Mouse (Mus musculus): Measurements from ENCODE around the gene Krt73.

Krt73 gene

DNA sequence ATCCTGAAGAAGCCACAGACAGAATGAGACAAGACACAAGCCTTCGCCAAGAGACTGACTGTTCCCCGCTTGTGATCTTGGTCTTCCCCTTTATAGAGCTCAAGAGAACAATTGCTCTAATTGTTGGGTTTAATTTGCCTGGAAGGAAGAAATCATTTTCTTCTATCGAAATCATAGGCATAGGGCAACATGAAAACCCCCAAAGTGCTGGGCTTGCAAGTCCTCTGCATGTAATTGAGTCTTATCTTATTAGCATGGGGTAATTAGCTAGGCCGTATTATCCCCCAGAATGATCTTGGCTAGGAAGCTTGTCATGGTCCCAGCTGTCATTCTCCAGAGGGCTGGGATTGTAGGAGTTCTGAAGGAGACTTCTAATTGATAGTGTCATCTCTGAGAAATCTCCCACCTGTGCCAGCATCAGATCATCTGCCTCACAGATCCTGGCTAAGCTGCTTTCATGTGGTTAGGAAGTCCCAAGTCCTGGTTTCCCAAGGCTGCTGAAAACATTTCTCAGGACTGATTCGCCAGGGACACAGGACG is at the start of gene Krt73:
Gene Krt73, minus strand, starts transcription at position 51 of the 540 bp plus-strand sequence.
- no peak for DNase-seq

DNA sequence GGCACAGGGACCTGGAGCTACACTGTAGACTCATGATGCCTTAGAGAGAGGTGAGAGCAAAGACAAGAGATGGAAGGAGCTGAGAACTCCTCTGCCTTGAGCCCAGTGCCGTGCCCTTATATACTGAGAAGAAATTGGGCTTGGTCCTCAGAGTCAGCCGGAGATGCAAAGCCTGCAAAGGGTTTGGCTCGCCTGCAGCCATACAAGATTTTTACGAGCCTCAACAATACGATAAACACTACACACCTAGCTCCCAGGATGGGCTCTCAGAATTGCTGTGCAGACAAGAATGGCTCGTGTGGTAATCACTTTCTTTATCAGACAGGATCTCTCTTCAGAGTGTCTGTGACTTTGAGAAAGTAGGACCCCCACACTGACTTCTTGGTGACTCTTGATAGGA is 48.5 kb upstream of the Krt73 start, which contains the start of gene Krt1:
Gene Krt1, minus strand, starts transcription at position 101 of the 400 bp plus-strand sequence.
- DNase-seq, result no peak

DNA sequence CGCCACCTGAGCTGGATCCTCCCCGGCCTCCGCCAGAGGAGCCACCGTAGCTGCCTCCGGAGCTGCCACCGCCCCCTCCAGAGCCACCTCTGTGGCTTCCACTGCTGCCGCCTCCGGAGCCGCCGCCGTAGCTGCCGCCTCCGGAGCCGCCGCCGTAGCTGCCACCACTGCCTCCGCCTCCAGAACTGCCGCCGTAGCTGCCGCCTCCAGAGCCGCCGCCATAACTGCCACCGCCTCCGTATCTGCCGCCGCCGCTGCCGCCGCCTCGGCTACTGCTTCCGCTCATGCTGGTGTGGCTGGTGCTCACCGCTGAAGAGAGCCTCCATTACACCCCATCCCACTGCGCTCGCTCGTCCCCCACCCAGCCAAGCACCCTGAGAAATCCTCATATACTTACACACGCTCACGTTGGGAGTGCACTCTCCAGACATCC is 43.8 kb upstream of the Krt73 start:
- DNase-seq, result peak; percentile 60

DNA sequence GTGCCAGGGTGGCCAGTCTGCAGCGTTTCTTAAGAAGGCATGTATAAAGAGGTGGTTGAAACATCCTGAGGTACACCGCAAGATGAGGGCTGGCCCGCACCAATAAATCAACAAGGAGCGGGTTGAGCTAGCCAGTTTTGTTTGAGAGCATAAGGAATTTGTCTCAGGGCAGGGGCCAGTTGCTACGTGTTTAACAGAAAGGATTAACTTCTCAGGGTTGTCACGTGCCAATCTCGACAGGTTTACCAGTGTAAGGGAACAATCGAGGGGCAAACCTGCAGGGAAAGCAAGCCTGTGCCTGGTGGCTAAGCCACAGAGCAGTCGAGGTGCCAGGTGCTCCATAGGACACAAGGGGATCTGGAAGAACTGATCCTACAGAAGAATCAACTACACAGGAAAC is 41.0 kb upstream of the Krt73 start:
- no peak for DNase-seq

DNA sequence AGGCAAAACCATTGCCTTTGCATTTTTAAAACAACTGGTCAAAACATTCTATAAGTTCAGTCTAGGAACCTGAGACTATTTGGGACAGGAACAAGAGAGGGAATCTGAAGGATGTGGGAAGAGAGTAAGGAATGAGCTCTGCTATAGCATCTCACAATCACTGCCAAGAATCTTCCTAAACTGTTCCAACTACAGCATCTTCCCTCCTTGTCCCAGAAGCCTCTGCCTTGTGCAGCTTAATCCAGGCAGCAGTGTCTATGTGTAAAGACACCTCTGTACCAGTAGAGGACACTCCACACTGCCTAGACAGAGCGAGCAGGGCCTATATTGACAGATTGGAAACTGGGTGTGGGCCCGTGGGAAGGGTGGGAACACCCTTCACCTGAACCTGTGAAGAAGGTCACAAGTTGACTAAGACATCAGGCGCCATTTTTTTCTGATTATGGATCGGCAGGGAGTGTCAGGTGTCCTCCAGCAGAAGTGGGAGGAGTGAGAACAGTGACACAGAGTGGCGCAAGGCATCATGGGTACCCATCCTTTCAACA is 32.7 kb upstream of the Krt73 start:
- DNase-seq, result no peak

DNA sequence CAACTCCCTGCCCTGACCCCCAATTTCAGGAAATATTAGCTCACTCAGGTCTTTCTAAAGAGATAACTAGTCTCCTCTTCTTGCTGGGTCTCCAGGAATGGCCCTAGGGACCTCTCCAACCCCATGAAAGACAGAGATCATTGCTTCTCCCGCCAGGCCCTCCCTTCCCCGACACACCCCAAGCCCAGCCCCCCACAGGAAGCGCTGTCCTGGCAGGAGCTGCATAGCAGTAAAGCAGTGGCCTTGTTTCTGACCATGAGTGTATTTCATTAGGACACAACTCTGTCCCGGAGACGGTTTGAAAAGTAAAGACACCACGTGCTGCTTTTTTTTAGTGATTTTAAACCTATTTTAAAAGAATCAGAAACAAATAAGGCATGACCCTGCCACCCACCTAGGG is 31.0 kb upstream of the Krt73 start:
- DNase-seq, result no peak

DNA sequence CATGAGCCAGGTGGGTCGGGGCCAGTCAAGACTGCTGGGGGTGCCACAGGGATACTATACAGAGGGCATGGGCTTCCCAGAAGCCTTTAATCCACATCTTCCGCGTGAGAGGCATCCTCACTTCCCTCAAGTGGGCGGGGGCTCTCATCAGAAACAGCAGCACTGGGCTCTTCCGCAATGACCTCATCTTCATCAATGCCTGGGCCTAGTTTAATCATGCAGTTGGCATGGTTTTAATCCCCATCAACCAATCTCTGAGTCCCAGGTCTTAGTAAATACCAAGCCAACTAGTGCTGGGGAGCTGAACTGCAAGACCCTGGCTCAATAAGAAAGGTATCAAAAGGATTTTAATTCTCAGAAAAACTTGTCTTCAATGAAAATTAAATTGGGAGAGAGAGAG is 27.3 kb upstream of the Krt73 start:
- DNase-seq, result no peak

DNA sequence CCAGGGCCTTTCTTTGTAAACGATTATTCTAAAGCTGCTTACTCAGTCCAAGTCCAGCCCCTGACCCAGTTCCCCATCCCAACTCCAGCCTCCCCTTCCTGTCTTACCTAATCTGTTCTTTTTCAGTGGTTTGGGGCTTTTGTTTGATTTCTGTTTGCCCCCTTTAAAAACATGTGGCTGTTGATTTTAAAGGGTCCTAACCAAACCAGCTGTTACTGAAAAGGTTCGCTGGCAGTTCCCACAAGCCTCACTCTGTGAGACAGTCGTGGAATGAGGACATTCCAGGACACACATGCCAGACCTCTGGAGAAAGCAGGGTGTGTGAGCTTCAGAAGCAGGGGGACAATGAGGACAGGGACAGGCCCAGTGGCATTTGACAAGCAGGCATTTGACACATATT is 19.6 kb upstream of the Krt73 start:
- DNase-seq, result no peak

DNA sequence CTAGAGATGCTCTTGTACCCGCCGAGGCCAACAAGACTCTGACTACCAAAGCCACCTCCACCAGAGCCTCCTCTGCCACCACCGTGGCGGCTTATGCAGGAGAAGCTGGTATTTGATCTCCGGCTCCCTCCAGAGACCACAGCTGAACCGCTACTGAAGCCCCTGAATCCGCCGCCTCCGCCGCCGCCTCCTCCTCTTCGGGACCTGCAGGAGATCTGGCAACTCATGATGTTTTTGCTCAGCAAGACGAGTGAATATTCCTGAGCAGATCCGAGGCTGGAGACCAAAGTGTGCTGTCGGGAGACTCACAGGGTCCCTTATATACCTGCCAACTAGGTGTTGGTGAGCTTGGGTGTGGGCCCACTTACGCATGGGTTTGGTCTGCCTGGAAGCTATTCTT is 15.7 kb upstream of the Krt73 start, which contains the start of gene Krt2:
Gene Krt2, minus strand, starts transcription at position 295 of the 400 bp plus-strand sequence.
- no peak for DNase-seq

DNA sequence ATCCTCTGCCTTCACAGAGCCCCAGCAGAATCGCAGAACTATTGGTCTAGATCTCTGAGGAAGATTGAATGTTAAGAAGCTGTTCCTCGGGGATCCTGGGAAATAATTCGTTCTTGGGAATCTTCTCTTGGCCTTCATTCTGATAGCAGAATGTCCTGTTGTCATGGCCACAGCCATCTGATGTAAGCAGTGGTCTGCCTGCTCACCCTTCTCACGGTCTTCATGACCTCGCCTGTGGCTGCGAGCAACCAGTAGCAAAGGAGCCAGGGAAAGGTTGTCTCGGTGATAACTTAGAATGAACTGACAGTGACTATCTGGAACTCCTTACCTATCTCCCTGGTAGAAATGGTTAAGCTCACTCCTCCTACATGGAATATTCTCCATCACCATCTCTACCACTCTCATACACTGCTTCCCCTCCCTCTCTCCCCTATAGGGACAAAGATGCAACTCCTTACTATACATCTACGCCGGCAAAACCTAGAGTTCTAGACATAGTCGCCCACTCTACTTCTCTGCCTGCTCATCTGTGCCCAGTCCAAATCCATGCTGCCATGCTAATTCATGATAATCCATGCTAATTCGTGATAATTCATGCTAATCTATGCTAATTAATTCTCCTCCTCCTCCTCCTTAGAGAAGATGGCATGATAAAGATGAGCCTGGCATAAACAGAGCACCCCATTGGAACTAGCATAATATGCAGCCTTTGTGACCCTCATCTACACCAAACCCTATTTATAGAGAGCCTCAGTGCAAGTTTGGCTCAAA is 1.1 kb upstream of the Krt73 start:
- DNase-seq, result no peak

DNA sequence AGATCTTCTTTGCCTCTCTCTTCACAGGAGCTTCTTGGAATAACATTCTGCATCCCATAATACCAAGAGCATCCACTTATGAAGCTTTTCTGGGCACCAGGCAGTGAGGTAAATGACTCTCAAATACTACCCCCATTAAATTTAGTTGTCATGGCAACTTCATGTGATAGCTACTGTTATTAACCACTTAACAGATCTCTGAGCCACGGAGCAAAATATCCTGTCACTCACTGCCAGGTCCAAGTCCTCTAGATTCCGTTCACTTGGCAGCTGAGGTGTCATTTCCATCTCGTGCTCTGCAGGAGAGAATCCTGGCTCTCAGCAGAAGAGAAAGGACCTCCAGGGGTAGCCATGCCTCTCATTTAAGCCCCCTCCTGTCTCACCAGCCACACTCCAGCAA is 11.3 kb downstream of the Krt73 start:
- DNase-seq, result no peak

DNA sequence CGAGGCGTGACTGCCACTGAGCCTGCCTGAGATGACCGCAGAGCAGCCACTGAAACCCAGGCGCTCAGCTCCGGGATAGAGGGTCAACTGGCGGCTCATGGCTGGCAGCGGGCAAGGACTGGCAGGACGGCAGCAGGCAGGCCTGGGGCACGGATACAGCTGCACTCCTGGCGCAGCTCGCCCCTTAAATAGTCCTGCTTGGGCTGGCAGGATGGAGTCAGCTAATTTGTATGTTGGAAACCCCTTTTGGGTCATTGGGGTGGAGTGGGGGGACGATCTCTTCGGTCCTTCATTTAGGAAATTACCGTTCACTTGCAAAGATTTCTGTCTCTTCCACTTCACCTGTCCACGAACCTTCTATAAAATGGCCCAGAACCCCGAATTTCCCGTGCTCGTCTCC is 15.8 kb downstream of the Krt73 start, which contains the start of gene Krt72:
Gene Krt72, minus strand, starts transcription at position 101 of the 400 bp plus-strand sequence.
- no peak for DNase-seq

DNA sequence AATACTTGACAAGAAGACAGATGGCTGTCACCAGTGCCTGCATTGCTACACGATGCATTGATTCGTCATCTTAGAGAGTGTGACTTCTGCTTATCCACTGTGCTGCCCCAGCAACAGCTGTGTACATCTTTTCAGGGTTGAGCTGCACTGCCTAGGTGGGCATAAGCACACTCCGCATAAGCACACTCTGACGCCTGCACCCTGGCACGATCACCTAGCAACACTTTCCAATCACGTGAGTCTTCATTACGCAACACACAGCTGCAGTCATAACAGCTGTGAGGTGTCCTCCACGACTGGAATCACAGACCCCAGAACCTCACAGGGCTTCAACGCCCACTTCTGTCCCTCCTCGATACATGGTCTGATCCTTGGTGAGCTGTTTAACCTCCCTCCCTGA is 28.7 kb downstream of the Krt73 start:
- DNase-seq, result no peak

DNA sequence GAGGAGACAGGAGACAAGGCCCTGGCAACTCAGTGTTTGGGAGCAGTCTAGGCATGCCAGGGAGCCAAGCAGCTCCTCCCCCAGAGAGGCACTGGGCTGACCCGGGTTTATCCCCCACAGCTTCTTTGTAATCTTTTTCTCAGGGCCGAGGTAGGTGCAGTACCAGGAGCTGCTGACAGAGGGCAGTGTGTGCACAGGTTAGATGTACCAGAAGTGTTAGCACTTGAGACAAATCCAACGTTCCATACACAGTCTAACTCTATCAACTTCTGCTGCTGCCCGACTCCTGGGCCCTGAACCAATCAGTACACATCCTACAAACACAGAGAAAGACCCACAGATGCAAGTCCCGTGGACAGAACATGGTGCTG is 29.4 kb downstream of the Krt73 start:
- DNase-seq, result peak; percentile 92

DNA sequence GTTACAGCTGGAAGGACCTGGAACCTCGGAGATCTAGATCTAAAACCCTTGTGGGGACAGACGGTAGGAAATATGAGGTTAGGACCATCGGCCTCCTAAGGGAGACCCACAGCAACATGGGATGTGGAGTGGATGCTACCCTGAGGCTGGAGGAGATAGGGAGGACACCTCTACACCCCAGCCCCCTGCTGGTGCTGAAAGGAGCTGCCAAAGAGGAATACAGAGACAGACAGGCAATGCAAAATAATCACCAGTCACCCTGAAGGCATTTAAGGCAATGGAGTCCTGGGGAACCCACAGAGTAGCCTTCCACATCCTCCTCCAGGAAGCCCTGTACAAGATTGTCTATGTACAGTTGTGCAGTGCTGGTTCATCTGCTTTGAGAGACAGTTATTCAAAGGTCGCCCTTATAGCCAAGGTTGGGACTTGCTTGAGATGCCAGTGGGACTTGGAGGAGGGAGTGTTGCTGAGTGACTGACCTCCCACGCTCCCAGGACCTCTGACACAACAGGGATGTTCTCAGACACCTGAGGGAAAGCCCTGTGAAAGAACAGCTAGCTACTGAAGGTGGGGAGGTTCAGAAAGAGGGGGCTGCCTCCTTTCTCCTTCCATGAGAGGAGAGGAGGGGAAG is 30.0 kb downstream of the Krt73 start:
- DNase-seq, result peak; percentile 60

DNA sequence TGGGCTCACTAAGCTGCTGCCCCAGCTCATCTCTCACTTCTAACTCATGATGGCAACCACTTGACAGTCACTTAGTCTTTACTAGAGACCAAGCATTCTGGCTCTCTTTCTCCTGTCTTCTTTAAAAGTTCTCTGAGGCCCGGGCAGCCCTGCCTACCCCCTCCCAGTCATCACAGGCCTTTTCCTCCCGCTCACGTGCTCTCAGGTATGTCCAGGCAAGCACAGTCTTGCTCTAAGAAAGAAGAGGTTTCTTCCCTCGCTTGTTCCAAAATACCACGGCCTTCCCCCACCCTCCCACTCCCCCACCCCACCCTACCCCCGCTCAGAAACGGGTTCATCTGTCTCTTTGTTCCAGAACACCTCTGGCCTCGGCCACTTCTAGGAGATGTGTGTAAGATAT is 31.9 kb downstream of the Krt73 start:
- no peak for DNase-seq

All from kidney, postnatal 10 days (tissue).